Mouse (Mus musculus) liver, embryonic 16.5 days (tissue): Measurements from ENCODE around the gene Zfp37. TPM values are rescaled to one million over a fixed set of nuclear protein-coding genes. Genes with fewer than 3 reads are reported as not detected.

Experiments
- ATAC-seq: fragments of 200-750 bp; cut with Nextera tagmentation; 2 replicates; pipeline ENCODE4 v1.8.0; 2017; ENCODE audit warnings: low read depth, mild to moderate bottlenecking, moderate number of reproducible peaks, moderate library complexity
- H3K27ac ChIP-seq: fragments of 300-500 bp; sonication (generic); 2 replicates; pipeline ENCODE4 v1.5.1; 2014; ENCODE audit warnings: mild to moderate bottlenecking, low read length
- H3K27me3 ChIP-seq: fragments of 300-500 bp; sonication (generic); 2 replicates; pipeline ENCODE4 v1.6.1; 2014; ENCODE audit warnings: low read depth, low read length, mixed read lengths; ENCODE audit not compliant: control insufficient read depth, insufficient read depth
- H3K36me3 ChIP-seq: fragments of 300-500 bp; sonication (generic); 2 replicates; pipeline ENCODE4 v1.6.1; 2014; ENCODE audit warnings: mild to moderate bottlenecking; ENCODE audit not compliant: control insufficient read depth, insufficient read depth
- H3K4me1 ChIP-seq: fragments of 300-500 bp; sonication (generic); 2 replicates; pipeline ENCODE4 v1.6.1; 2014; ENCODE audit warnings: low read depth, low read length, mixed read lengths; ENCODE audit not compliant: control insufficient read depth
- H3K4me2 ChIP-seq: fragments of 300-500 bp; sonication (generic); 2 replicates; pipeline ENCODE4 v1.6.1; 2014; ENCODE audit warnings: low read depth, low read length, mixed read lengths
- H3K4me3 ChIP-seq: fragments of 300-500 bp; sonication (generic); 2 replicates; pipeline ENCODE4 v1.5.1; 2014; ENCODE audit warnings: low read depth, mild to moderate bottlenecking, low read length
- H3K9ac ChIP-seq: fragments of 300-500 bp; sonication (generic); 2 replicates; pipeline ENCODE4 v1.6.1; 2014; ENCODE audit warnings: low read depth, low read length
- H3K9me3 ChIP-seq: fragments of 300-500 bp; sonication (generic); replicated peaks from 2 replicates; pipeline ENCODE4 v1.6.1; 2016; ENCODE audit warnings: low read length; ENCODE audit not compliant: control insufficient read depth
- WGBS: fragments of 180-500 bp; shearing (Covaris S2); extraction: QIAGEN DNeasy Blood & Tissue Kit; methylation state at CpG from one replicate; pipeline ENCODE4 v1.1.7; 2014; ENCODE audit not compliant: insufficient replicate concordance; 5-methylcytosine and 5-hydroxymethylcytosine counted together
- polyA plus RNA-seq: library from polyadenylated mRNA; unstranded; fragments of >200 nt; fragmentation: Nextera tagmentation; extraction: Ambion mirVana; gene quantifications from 2 replicates; pipeline ENCODE4 v1.2.1, GENCODE M21; 2015

The Zfp37 gene
- polyA plus RNA-seq, 1 experiment from 2014 or later, result 0.47 TPM

DNA sequence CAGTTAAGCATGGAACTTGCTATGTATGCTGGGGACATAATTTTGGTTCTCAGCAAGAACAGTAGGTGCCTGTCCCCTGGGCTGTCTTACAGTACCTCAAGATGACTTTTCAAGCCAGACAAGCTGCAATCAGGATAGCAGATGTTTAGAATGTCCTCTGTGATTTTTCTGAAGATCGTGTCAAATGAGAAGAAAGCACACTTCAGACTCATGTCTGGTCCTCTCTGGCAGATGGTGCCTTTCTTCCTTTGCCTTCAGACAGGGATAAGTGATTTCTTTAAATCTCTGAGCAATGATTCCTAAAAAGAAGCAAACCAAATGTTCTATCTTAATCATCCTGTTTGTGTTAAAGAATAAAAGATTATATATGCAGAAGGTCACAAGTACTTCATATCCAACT, 694 bp downstream of the Zfp37 start:
- Histone ChIP-seq H3K36me3 (no peaks in the 10 kb centered on the region), H3K4me1 (no peaks in the 10 kb centered on the region), H3K4me3 (no peak overlapping the region), H3K9me3 (no peaks in the 10 kb centered on the region), H3K27ac (no peak overlapping the region), H3K4me2 (no peak overlapping the region), H3K27me3 (no peaks in the 10 kb centered on the region), H3K9ac (no peak overlapping the region)
- WGBS, result 60% methylated on average over 1 of the region's 1 CpGs
- no peak for ATAC-seq

DNA sequence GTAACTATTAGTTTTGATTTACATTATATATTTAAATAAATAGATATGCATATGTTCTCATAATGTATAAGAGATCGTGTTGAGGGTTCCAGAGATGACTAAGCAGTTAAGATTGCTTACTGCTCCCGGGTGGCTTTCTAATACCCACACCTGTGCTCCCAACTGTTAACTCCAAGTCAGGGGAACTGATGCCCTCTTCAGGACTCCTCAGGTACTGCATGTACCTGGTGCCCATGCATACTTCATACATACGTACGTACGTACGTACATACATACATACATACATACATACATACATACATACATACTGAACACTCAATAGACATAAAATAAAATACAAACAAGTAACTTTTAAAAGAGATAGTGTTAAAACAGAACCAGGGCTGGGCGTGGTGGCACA, 1.4 kb downstream of the Zfp37 start:
- Histone ChIP-seq H3K4me2 (no peak overlapping the region), H3K27me3 (no peaks in the 10 kb centered on the region), H3K4me3 (no peak overlapping the region), H3K4me1 (no peaks in the 10 kb centered on the region), H3K36me3 (no peaks in the 10 kb centered on the region), H3K9me3 (no peaks in the 10 kb centered on the region), H3K9ac (no peak overlapping the region), H3K27ac (no peak overlapping the region)
- WGBS, result 65% methylated on average over 7 of the region's 7 CpGs
- no peak for ATAC-seq

DNA sequence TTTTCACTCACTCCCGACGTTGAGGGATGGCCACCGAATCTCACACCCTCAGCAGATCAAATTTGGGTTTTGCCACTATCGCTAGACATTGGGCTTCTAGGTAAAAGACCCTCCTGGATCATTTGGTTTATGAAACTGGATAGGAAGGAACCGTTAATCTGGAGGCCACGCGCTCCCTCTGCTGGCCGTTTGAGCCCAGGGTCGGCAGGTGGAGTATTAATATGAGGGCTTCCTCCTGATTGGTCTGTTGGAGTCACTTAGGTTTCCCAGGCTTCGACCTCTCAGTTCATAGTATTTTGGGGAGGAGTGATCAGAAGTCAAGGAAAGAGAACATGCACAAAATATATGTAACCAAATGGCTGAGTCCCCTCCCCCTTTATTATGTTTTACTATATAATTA, 2.5 kb downstream of the Zfp37 start:
- no peak overlapping the region for H3K4me3 ChIP-seq
- ATAC-seq, result no peak
- no peaks in the 10 kb centered on the region for H3K27me3 ChIP-seq

DNA sequence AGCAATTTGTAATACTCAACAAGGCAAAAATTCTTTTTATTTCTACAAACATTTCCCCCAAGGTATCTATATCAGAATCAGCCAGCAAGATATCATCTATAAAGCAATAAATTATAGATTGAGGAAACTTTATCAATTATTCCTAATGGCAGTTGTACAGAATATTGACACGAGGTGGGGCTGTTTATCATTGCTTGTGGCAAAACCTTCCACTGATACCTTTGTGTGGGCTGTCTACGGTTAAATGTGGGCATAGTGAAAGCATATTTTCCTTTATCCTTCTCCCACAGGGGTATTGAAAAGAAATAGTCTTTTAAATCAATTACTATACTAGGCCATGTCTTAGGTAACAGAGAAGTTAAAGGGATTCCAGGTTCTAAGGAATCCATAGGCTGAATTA, 17.4 kb downstream of the Zfp37 start:
- ATAC-seq, result no peak
- Histone ChIP-seq H3K4me1 (no peaks in the 10 kb centered on the region), H3K9ac (no peak overlapping the region), H3K9me3 (no peaks in the 10 kb centered on the region), H3K36me3 (no peaks in the 10 kb centered on the region), H3K4me3 (no peak overlapping the region), H3K27me3 (peaks cover 3% of the 10 kb centered on the region; the same call in 1 of the 2 replicates), H3K4me2 (no peak overlapping the region), H3K27ac (no peak overlapping the region)
- 49% methylated on average over 2 of the region's 2 CpGs for WGBS

More for the DNA sequence above, 2.5 kb downstream of the Zfp37 start:
- Histone ChIP-seq H3K9ac (no peak overlapping the region), H3K4me2 (no peak overlapping the region), H3K4me1 (no peaks in the 10 kb centered on the region), H3K36me3 (no peaks in the 10 kb centered on the region), H3K27ac (no peak overlapping the region), H3K9me3 (no peaks in the 10 kb centered on the region)
- 16% methylated on average over 10 of the region's 10 CpGs for WGBS

DNA sequence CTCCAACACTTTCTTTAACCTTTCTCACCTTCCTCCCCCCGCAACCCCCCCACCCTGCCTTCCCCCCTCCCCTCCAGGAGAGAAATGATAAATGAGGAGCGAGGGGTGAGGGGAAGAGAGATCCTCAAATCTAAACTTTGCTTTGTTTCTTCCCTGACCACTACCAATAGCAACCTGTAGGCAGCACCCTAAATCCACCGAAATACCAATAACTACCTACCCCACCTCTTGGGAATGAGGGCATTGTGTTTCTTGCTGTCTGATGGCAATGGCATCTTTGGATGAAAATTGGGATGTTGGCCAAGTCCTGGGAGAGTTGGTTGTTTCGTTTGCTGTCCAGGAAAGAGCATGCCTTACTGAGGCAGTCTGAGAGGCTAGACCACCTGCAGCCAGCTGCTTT, 20.8 kb downstream of the Zfp37 start:
- Histone ChIP-seq H3K9me3 (no peaks in the 10 kb centered on the region), H3K4me1 (no peaks in the 10 kb centered on the region)
- ATAC-seq, result no peak

DNA sequence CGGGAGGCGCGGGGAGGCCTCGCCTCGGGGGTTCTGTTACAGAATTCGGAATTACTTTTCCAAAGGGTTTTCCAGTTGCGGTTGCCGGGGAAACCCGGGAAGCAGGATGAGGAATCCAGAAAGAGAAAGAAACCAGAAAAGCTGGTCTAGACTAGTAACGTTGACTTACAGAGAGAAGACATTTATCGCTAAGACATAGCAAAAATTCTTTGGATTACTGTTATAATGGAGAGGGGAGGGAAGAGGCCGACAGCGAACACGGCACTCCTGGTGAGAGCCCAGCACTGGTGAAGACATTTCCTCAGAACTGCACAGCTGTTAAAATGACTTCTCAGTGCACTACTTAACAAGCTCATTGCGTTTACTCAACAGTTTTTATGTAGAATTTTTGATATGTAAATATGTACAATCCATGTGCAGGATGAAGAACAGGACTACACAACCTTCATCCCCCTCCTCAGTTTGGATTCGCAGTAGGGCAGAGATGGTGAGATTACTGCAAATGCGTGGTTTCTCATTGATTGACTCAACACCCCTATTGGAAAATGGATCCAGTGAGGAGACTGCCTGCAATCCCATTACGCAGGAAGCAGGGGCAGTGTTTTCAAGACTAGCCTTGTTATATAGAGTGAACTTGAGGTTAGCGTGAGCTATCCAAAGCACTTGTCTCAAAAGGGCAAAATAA, 22.0 kb downstream of the Zfp37 start:
- H3K27ac ChIP-seq, result peak overlapping the region; percentile 42; the same call in 1 of the 2 replicates
- peak overlapping the region; percentile 50 for H3K4me2 ChIP-seq
- peaks cover 10% of the 10 kb centered on the region for H3K27me3 ChIP-seq
- H3K4me1 ChIP-seq, result no peaks in the 10 kb centered on the region
- peak overlapping the region; percentile 63 for H3K4me3 ChIP-seq
- 10% methylated on average over 19 of the region's 19 CpGs for WGBS
- H3K9ac ChIP-seq, result peak overlapping the region; percentile 38; the same call in 1 of the 2 replicates
- ATAC-seq, result no peak
- H3K36me3 ChIP-seq, result no peaks in the 10 kb centered on the region
- H3K9me3 ChIP-seq, result no peaks in the 10 kb centered on the region

More for the DNA sequence above, 20.8 kb downstream of the Zfp37 start:
- WGBS, result 44% methylated on average over 4 of the region's 4 CpGs
- H3K4me3 ChIP-seq, result no peak overlapping the region
- no peak overlapping the region for H3K9ac ChIP-seq
- H3K27me3 ChIP-seq, result peaks cover 10% of the 10 kb centered on the region
- no peak overlapping the region for H3K4me2 ChIP-seq
- H3K36me3 ChIP-seq, result no peaks in the 10 kb centered on the region
- no peak overlapping the region for H3K27ac ChIP-seq

DNA sequence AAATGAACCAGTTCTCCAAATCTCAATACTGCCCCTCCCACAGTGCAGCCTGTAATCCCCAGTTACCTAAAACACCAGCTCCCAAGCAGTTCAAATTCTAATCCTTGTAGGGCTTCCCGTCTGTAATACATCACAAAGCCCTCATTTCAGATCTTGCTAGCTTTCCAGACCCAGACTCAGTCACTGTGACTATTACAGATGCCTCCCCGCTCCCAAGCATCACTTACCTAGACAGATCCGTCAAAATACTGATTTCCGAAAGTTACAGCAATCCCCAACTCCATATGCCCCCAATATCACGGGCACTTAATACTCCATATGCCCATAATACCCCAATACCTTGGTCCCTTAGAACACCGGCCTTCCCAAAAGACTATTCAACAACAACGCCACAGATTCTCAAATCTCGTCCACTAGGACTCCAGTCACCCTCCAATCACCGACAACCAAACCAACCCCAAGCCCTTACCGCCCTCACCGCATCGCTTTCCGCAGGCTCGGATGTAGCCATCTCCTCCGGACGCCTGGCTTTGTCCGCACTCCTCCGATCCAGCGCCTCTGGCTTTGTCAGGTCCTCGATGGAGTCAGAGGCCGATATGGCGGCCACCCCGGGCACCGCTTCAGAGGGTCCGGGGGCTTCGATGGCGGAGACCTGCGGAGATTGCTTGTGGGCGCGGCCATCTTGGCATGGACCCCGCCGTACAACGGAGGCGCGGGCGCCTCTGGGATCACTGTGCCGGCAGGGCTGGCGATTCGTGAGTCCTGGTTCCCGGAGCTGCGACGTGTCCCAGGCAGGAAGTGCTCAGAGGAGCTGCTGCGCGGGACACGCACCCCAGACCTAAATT, 22.8 kb downstream of the Zfp37 start:
- Histone ChIP-seq H3K4me1 (no peaks in the 10 kb centered on the region), H3K9ac (peak overlapping the region; percentile 38), H3K4me2 (peak overlapping the region; percentile 50), H3K27ac (peak overlapping the region; percentile 42; the same call in 1 of the 2 replicates), H3K9me3 (no peaks in the 10 kb centered on the region), H3K4me3 (peak overlapping the region; percentile 63), H3K36me3 (no peaks in the 10 kb centered on the region), H3K27me3 (peaks cover 10% of the 10 kb centered on the region)
- WGBS, result 3% methylated on average over 45 of the region's 45 CpGs
- peak; percentile 88 for ATAC-seq

DNA sequence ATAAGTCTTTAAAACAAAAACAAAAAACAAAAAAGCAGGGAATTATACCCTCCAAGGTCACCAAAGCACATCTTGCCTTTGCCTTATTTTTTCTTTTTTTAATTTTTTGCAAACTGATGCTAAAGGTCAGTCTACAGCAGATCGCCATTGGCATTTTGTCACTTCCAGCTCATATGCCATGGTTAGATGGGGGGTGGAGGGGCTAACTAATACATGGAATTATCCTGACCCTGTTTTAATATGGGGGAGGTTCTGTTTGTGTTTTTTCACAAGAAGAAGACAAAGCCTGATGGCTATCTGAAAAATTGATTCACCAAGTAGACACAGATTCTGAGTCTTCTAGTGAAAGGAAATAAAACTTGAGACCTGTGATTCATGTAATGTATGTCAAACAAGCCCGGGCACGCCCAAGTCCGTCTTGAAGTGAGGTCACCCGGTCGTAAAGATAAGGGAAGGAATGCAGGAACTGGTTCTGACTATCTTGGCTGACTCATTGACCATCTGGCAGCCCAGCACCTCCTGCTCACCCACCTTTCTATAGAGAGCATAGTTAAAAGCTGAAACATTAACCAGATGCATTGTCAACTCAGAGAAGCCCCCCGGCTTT, 30.8 kb downstream of the Zfp37 start:
- Histone ChIP-seq H3K4me2 (no peak overlapping the region), H3K9me3 (no peaks in the 10 kb centered on the region), H3K27me3 (no peaks in the 10 kb centered on the region), H3K27ac (no peak overlapping the region), H3K36me3 (no peaks in the 10 kb centered on the region), H3K4me3 (no peak overlapping the region), H3K4me1 (no peaks in the 10 kb centered on the region), H3K9ac (no peak overlapping the region)
- ATAC-seq, result no peak
- 48% methylated on average over 7 of the region's 7 CpGs for WGBS

DNA sequence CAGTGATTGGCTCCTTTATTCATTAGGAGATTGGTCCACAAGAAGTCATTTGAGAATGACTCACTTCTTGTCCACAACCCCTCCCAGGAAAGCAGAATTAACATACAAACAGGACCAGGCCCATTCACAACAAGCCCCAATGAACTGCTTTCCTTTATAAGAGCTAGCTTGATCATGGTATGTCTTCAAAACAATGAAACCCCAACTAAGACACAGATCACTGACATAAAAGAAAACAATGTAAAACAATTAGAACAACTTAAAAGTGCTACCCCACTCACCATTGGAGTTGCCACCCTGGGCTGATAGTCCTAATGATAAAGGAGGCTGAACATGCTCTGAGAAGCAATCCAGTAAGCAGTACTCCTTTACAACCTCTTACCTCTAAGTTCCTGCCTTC, 42.1 kb downstream of the Zfp37 start:
- H3K27me3 ChIP-seq, result no peaks in the 10 kb centered on the region
- H3K9ac ChIP-seq, result no peak overlapping the region
- peaks cover 17% of the 10 kb centered on the region for H3K36me3 ChIP-seq
- ATAC-seq, result no peak
- H3K4me3 ChIP-seq, result no peak overlapping the region
- H3K4me2 ChIP-seq, result no peak overlapping the region
- peaks cover 8% of the 10 kb centered on the region for H3K9me3 ChIP-seq
- no peak overlapping the region for H3K27ac ChIP-seq
- no peaks in the 10 kb centered on the region for H3K4me1 ChIP-seq
